Mouse (Mus musculus) stomach, postnatal 0 days (tissue): ENCODE measurements around the gene Dscam. TPM values are rescaled to one million over a fixed set of nuclear protein-coding genes. Genes with fewer than 3 reads are reported as not detected.

ENCODE experiments used
- ATAC-seq: fragments of 200-750 bp; cut with Nextera tagmentation; 2 replicates; pipeline ENCODE4 v1.8.0; 2017; ENCODE audit not compliant: low FRiP score, low TSS enrichment
- DNase-seq: peaks from one replicate; pipeline ENCODE4 v3.0.0-alpha.2; 2016; ENCODE audit warnings: low spot score
- H3K27ac ChIP-seq: fragments of 300-500 bp; sonication (generic); replicated peaks from 2 replicates; pipeline ENCODE4 v1.5.1; 2014; ENCODE audit warnings: mild to moderate bottlenecking, control low read depth
- H3K27me3 ChIP-seq: fragments of 300-500 bp; sonication (generic); 2 replicates; pipeline ENCODE4 v1.6.1; 2014; ENCODE audit warnings: low read length; ENCODE audit not compliant: control insufficient read depth, insufficient read depth
- H3K36me3 ChIP-seq: fragments of 300-500 bp; sonication (generic); 2 replicates; pipeline ENCODE4 v1.6.1; 2014; ENCODE audit warnings: low read length, mixed read lengths; ENCODE audit not compliant: control insufficient read depth, insufficient read depth
- H3K4me1 ChIP-seq: fragments of 300-500 bp; sonication (generic); replicated peaks from 2 replicates; pipeline ENCODE4 v1.6.1; 2014; ENCODE audit warnings: antibody characterized with exemption; ENCODE audit not compliant: control insufficient read depth, insufficient read depth
- H3K4me2 ChIP-seq: fragments of 300-500 bp; sonication (generic); replicated peaks from 2 replicates; pipeline ENCODE4 v1.6.1; 2014; ENCODE audit warnings: low read depth, mild to moderate bottlenecking, control low read depth, moderate library complexity
- H3K4me3 ChIP-seq: fragments of 300-500 bp; sonication (generic); 2 replicates; pipeline ENCODE4 v1.5.1; 2014; ENCODE audit warnings: low read depth, low read length, control low read depth
- H3K9ac ChIP-seq: fragments of 300-500 bp; sonication (generic); 2 replicates; pipeline ENCODE4 v1.6.1; 2014; ENCODE audit warnings: mild to moderate bottlenecking, low read length, control low read depth, mixed read lengths
- H3K9me3 ChIP-seq: fragments of 300-500 bp; sonication (generic); 2 replicates; pipeline ENCODE4 v1.6.1; 2016; ENCODE audit warnings: low read length; ENCODE audit not compliant: control insufficient read depth
- CTCF ChIP-seq: IDR thresholded peaks from 2 replicates; pipeline ENCODE4 v1.5.1; 2016; ENCODE audit warnings: antibody characterized with exemption, low read depth, mild to moderate bottlenecking, moderate library complexity
- EP300 ChIP-seq: optimal IDR thresholded peaks from 2 replicates; pipeline ENCODE3; 2016; ENCODE audit warnings: antibody characterized with exemption
- WGBS: fragments of 180-500 bp; shearing (Covaris S2); extraction: QIAGEN DNeasy Blood & Tissue Kit; methylation state at CpG from one replicate; pipeline ENCODE4 v1.1.7; 2014; 5-methylcytosine and 5-hydroxymethylcytosine counted together
- polyA plus RNA-seq: library from polyadenylated mRNA; unstranded; fragments of >200 nt; fragmentation: Nextera tagmentation; extraction: Ambion mirVana; gene quantifications from 2 replicates; pipeline ENCODE4 v1.2.1, GENCODE M21; 2015

Dscam gene
- polyA plus RNA-seq, 1 experiment from 2014 or later: 0.13 TPM

DNA sequence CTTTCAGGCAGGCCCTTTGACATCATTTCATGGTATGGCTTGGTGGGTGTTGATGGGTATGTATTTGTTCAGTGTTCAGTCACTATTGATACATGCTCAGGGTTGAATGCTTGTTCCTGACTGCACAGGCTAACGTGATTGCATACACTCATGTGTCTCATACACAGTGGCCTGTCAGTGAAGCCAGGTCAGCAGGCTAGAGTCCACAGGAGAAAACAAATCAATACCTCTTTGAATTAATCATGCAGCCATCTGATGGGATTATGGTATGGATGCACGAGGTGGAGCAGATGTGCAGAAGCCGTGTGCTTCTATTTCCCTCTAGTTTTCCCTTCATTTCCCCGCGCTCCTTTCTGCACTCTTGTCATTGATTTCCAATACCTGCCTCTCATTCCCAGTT, 143.7 kb downstream of the Dscam start:
- Histone ChIP-seq H3K36me3 (no peaks in the 10 kb centered on the region), H3K4me3 (no peak overlapping the region), H3K27me3 (no peaks in the 10 kb centered on the region), H3K4me1 (no peaks in the 10 kb centered on the region), H3K4me2 (no peak overlapping the region), H3K9me3 (no peaks in the 10 kb centered on the region), H3K27ac (no peak overlapping the region), H3K9ac (no peak overlapping the region)
- DNase-seq: no peak
- no peak for TF ChIP-seq EP300
- TF ChIP-seq CTCF: no peak
- ATAC-seq: no peak
- 82% methylated on average over 5 of the region's 5 CpGs for WGBS

DNA sequence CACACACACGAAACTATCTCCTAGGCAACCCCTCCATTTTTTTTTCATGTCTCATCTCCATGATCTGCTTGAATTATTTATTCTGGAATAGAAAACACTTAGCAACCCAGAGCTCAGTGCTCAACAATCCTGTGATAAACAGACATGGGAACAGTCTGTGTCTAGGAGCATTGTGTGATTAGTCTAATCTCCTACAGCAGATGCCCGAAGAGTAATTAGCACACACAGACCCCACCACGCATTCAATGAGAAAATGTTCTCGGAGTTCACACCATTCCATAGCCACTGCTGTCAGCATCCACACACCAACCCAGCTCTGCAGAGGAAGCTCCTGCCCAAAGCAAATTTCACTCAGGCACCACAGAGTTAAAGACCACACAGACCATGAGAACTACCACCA, 146.1 kb downstream of the Dscam start:
- TF ChIP-seq CTCF (no peak), EP300 (no peak)
- H3K4me2 ChIP-seq: no peak overlapping the region
- H3K36me3 ChIP-seq: no peaks in the 10 kb centered on the region
- no peak for ATAC-seq
- 33% methylated on average over 4 of the region's 4 CpGs for WGBS
- H3K9me3 ChIP-seq: no peaks in the 10 kb centered on the region
- DNase-seq: no peak
- H3K4me3 ChIP-seq: no peak overlapping the region
- no peaks in the 10 kb centered on the region for H3K27me3 ChIP-seq
- H3K9ac ChIP-seq: no peak overlapping the region
- no peak overlapping the region for H3K27ac ChIP-seq
- no peaks in the 10 kb centered on the region for H3K4me1 ChIP-seq

DNA sequence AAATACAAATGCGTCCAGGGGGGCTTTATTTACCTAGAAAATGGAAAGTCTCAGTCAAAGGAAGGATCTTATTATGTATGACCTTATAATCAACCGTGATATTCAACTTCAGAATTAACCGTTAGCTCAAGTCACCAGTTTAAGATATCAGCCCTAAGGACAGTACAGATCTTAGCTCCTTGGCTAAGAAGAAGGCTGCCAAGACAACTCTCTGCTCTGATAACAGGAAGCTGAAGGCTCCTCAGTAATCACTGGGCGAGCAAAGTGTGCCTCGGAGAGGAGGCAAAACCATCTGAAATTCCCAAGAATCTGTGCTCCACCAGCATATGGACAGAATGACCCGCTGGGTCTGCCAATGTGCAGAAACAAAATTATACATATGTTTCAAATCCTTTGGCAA, 149.1 kb downstream of the Dscam start:
- H3K27me3 ChIP-seq: no peaks in the 10 kb centered on the region
- no peak overlapping the region for H3K4me2 ChIP-seq
- no peak overlapping the region for H3K9ac ChIP-seq
- ATAC-seq: no peak
- no peaks in the 10 kb centered on the region for H3K4me1 ChIP-seq
- H3K27ac ChIP-seq: no peak overlapping the region
- no peak for DNase-seq
- H3K4me3 ChIP-seq: no peak overlapping the region
- no peaks in the 10 kb centered on the region for H3K36me3 ChIP-seq
- WGBS: 77% methylated on average over 6 of the region's 6 CpGs
- TF ChIP-seq EP300: no peak
- TF ChIP-seq CTCF: no peak
- H3K9me3 ChIP-seq: no peaks in the 10 kb centered on the region

GRCm38 (mm10) chr16:97018304-97018703, 152.2 kb downstream of the Dscam start:
- WGBS: 62% methylated on average over 5 of the region's 5 CpGs
- no peak for TF ChIP-seq EP300
- TF ChIP-seq CTCF: no peak

DNA sequence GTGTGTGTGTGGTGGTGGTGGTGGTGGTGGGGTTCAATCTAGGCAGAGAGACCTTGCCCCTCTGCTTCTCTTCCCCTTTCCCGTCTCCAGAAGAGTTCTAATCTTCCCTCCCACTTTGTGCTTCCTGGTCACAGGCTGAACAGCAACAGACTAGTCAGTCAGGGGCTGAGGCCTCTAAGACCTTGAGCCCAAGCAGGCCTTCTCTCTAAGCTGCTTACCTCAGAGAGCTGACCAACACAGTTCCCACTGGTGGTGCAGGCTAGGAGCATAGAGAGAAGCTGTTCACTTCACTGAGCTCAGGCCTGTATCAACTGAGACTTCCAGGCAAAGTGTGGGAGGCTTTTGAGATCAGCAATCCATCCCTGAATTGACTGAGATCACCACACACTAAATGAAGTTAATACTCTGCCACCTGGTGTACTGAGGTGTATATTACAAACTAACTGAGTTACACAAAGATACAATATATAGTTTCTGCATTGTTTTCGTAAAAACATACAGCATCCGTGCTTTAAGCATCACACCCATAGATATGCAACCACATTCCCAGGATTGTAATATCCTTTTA, 153.3 kb downstream of the Dscam start:
- TF ChIP-seq CTCF (peak; percentile 50), EP300 (no peak)
- Histone ChIP-seq H3K9ac (no peak overlapping the region), H3K4me1 (no peaks in the 10 kb centered on the region), H3K36me3 (no peaks in the 10 kb centered on the region), H3K27ac (no peak overlapping the region), H3K9me3 (no peaks in the 10 kb centered on the region), H3K4me2 (no peak overlapping the region), H3K4me3 (no peak overlapping the region), H3K27me3 (no peaks in the 10 kb centered on the region)
- no peak for ATAC-seq
- no peak for DNase-seq
- 76% methylated on average over 3 of the region's 3 CpGs for WGBS

More at GRCm38 (mm10) chr16:97018304-97018703, 152.2 kb downstream of the Dscam start:
- no peak overlapping the region for H3K9ac ChIP-seq
- ATAC-seq (no peak), DNase-seq (no peak)
- H3K9me3 ChIP-seq: no peaks in the 10 kb centered on the region
- no peaks in the 10 kb centered on the region for H3K36me3 ChIP-seq
- H3K27me3 ChIP-seq: no peaks in the 10 kb centered on the region
- no peak overlapping the region for H3K27ac ChIP-seq
- no peak overlapping the region for H3K4me3 ChIP-seq
- no peak overlapping the region for H3K4me2 ChIP-seq
- H3K4me1 ChIP-seq: no peaks in the 10 kb centered on the region

GRCm38 (mm10) chr16:97016244-97016850, 154.2 kb downstream of the Dscam start:
- WGBS: 79% methylated on average over 2 of the region's 2 CpGs
- Histone ChIP-seq H3K9me3 (no peaks in the 10 kb centered on the region), H3K4me2 (no peak overlapping the region), H3K4me3 (no peak overlapping the region), H3K9ac (no peak overlapping the region), H3K27me3 (no peaks in the 10 kb centered on the region), H3K4me1 (no peaks in the 10 kb centered on the region), H3K27ac (no peak overlapping the region), H3K36me3 (no peaks in the 10 kb centered on the region)
- DNase-seq (no peak), ATAC-seq (no peak)
- no peak for TF ChIP-seq EP300
- TF ChIP-seq CTCF: no peak
